Mouse (Mus musculus) colon, adult 2 months (tissue): ENCODE measurements around the gene Pip4k2a. TPM values are rescaled to one million over a fixed set of nuclear protein-coding genes. Genes with fewer than 3 reads are reported as not detected.

Experiments used
- polyA plus RNA-seq: library from polyadenylated mRNA; depleted of rRNA; stranded (reverse); fragments of >200 nt; gene quantifications from 2 replicates; pipeline ENCODE4 v1.2.3, GENCODE M21; 2012; rRNA removed

Gene Pip4k2a
- polyA plus RNA-seq, result 2.4 and 3.2 TPM in 2 replicates

DNA sequence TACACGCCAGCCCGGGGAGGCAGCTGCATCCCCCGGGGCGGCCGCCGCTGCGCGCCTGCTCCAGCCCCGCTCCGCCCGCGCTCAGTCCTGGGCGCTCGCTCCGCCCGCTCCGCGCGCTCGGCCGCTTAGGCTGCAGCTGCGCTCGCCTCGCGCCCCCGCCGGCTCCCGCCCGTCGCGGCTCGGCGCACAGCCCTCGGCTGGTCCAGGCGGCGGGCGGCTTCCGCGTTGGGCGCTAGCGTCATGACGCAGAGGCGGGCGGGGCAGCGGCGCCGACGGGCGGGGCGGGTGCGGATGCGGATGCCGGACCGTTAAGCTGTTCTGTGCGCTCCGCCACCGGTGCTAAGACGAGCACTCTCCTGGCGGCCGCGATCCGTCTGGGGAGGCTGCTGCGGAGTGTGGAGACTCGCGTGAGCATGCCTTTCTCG is at the start of gene Pip4k2a, which contains the start of gene 4930426L09Rik:
Pip4k2a (minus strand) TSS at position 73 of the 425 bp plus-strand sequence.
4930426L09Rik (plus strand) TSS at position 290 of the 425 bp plus-strand sequence.

Other genes starting within 250 kb of the Pip4k2a start
- 0.29 and 0.47 TPM in 2 replicates for gene 4930426L09Rik, start 217 bp upstream of the Pip4k2a start, polyA plus RNA-seq
- 0.07 and 0.21 TPM in 2 replicates for gene Armc3, start 201.2 kb upstream of the Pip4k2a start, polyA plus RNA-seq